Mouse (Mus musculus) kidney, embryonic 16.5 days (tissue): Measurements from ENCODE around the gene Prkag2. TPM values are rescaled to one million over a fixed set of nuclear protein-coding genes. Genes with fewer than 3 reads are reported as not detected.

Source experiments
- ATAC-seq: fragments of 200-750 bp; cut with Nextera tagmentation; 2 replicates; pipeline ENCODE4 v1.8.0; 2017; ENCODE audit warnings: moderate TSS enrichment; ENCODE audit not compliant: low FRiP score, low TSS enrichment
- H3K27ac ChIP-seq: fragments of 300-500 bp; sonication (generic); 2 replicates; pipeline ENCODE4 v1.5.1; 2014; ENCODE audit warnings: low read length
- H3K27me3 ChIP-seq: fragments of 300-500 bp; sonication (generic); 2 replicates; pipeline ENCODE4 v1.6.1; 2014; ENCODE audit warnings: low read length, control low read depth, mixed read lengths; ENCODE audit not compliant: insufficient read depth
- H3K36me3 ChIP-seq: fragments of 300-500 bp; sonication (generic); 2 replicates; pipeline ENCODE4 v1.6.1; 2014; ENCODE audit warnings: low read length, control low read depth, mixed read lengths; ENCODE audit not compliant: insufficient read depth
- H3K4me1 ChIP-seq: fragments of 300-500 bp; sonication (generic); 2 replicates; pipeline ENCODE4 v1.6.1; 2014; ENCODE audit warnings: low read length, control low read depth, mixed read lengths; ENCODE audit not compliant: insufficient read depth
- H3K4me2 ChIP-seq: fragments of 300-500 bp; sonication (generic); replicated peaks from 2 replicates; pipeline ENCODE4 v1.6.1; 2014; ENCODE audit warnings: low read depth, low read length
- H3K4me3 ChIP-seq: fragments of 300-500 bp; sonication (generic); 2 replicates; pipeline ENCODE4 v1.5.1; 2014; ENCODE audit warnings: mild to moderate bottlenecking, low read length
- H3K9ac ChIP-seq: fragments of 300-500 bp; sonication (generic); replicated peaks from 2 replicates; pipeline ENCODE4 v1.6.1; 2014; ENCODE audit warnings: low read length
- H3K9me3 ChIP-seq: fragments of 300-500 bp; sonication (generic); 2 replicates; pipeline ENCODE4 v1.6.1; 2016; ENCODE audit warnings: low read length, control low read depth
- WGBS: fragments of 180-500 bp; shearing (Covaris S2); extraction: QIAGEN DNeasy Blood & Tissue Kit; methylation state at CpG from one replicate; pipeline ENCODE4 v1.1.7; 2014; 5-methylcytosine and 5-hydroxymethylcytosine counted together
- polyA plus RNA-seq: library from polyadenylated mRNA; unstranded; fragments of >200 nt; fragmentation: Nextera tagmentation; extraction: Ambion mirVana; gene quantifications from 2 replicates; pipeline ENCODE4 v1.2.1, GENCODE M21; 2015

Gene Prkag2
- polyA plus RNA-seq, 1 experiment from 2014 or later = 43.4 TPM

DNA sequence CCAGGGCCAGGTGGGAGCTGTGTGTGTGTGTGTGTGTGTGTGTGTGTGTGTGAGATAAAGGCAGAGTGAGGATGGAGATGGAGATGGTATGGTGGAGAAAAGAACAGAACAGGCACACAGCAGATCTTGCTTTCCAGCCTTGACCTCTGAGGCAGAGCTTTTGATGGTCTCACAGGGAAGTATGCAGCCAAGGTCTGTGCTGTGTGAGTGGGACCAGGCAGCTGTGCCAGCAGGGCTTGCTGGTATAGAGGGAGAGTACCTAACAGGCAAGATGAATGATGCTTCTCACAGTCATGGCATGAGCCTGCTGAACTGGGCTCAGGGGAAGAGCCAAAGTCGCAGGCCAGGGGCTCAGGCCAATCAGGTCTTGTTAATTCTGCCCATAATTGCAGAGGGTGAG, 108.9 kb downstream of the Prkag2 start:
- H3K27ac ChIP-seq = no peak overlapping the region
- WGBS = 72% methylated on average over 1 of the region's 1 CpGs
- no peaks in the 10 kb centered on the region for H3K27me3 ChIP-seq
- ATAC-seq = no peak
- no peaks in the 10 kb centered on the region for H3K36me3 ChIP-seq
- no peak overlapping the region for H3K4me2 ChIP-seq
- no peaks in the 10 kb centered on the region for H3K9me3 ChIP-seq
- H3K9ac ChIP-seq = no peak overlapping the region
- no peak overlapping the region for H3K4me3 ChIP-seq
- peaks cover 13% of the 10 kb centered on the region for H3K4me1 ChIP-seq

- no peak for ATAC-seq
- H3K36me3 ChIP-seq = no peaks in the 10 kb centered on the region
- no peak overlapping the region for H3K27ac ChIP-seq
- no peak overlapping the region for H3K4me3 ChIP-seq
- no peak overlapping the region for H3K9ac ChIP-seq
- no peaks in the 10 kb centered on the region for H3K9me3 ChIP-seq
- H3K4me2 ChIP-seq = no peak overlapping the region
- 61% methylated on average over 5 of the region's 5 CpGs for WGBS
- H3K4me1 ChIP-seq = peaks cover 10% of the 10 kb centered on the region
- H3K27me3 ChIP-seq = no peaks in the 10 kb centered on the region
These were observed 110.0 kb downstream of the Prkag2 start for GRCm38 (mm10) chr5:24990460-24990859.

- H3K9me3 ChIP-seq = no peaks in the 10 kb centered on the region
- ATAC-seq = no peak
- H3K36me3 ChIP-seq = no peaks in the 10 kb centered on the region
- H3K27ac ChIP-seq = no peak overlapping the region
- WGBS = 55% methylated on average over 3 of the region's 3 CpGs
- no peak overlapping the region for H3K4me3 ChIP-seq
- H3K27me3 ChIP-seq = no peaks in the 10 kb centered on the region
- H3K4me2 ChIP-seq = no peak overlapping the region
- peaks cover 14% of the 10 kb centered on the region for H3K4me1 ChIP-seq
- H3K9ac ChIP-seq = no peak overlapping the region
These were observed 110.8 kb downstream of the Prkag2 start for GRCm38 (mm10) chr5:24989683-24990082.

DNA sequence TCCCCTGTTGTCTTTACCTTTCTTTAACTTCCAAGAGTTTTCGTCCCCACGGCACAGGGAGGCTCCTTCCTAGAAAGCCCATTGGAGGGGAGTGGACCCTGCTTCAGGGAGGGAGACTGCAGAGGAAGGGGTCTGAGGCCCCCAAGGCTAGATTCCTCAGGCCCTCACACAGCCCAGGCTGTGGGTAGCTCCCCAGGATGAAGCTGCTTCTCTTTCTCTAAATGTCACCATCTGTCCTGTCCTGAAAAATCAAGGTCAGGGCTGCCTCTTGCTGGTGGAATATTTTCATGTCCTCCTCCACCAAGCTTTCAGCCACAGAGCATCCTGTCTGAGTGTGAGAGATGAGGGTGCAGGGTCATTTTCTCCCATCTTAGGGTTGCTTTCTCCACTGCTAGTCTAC, 113.5 kb downstream of the Prkag2 start:
- 52% methylated on average over 2 of the region's 2 CpGs for WGBS
- Histone ChIP-seq H3K27ac (no peak overlapping the region), H3K4me3 (no peak overlapping the region), H3K4me1 (peaks cover 17% of the 10 kb centered on the region), H3K9ac (no peak overlapping the region), H3K9me3 (no peaks in the 10 kb centered on the region), H3K36me3 (no peaks in the 10 kb centered on the region), H3K4me2 (no peak overlapping the region), H3K27me3 (no peaks in the 10 kb centered on the region)
- no peak for ATAC-seq

- no peak for ATAC-seq
- Histone ChIP-seq H3K36me3 (no peaks in the 10 kb centered on the region), H3K4me3 (no peak overlapping the region), H3K27ac (no peak overlapping the region), H3K27me3 (no peaks in the 10 kb centered on the region), H3K4me1 (peaks cover 17% of the 10 kb centered on the region), H3K9ac (no peak overlapping the region), H3K4me2 (no peak overlapping the region), H3K9me3 (no peaks in the 10 kb centered on the region)
- WGBS = 58% methylated on average over 9 of the region's 9 CpGs
These were observed 114.1 kb downstream of the Prkag2 start for GRCm38 (mm10) chr5:24986204-24986940.

- H3K27ac ChIP-seq = no peak overlapping the region
- no peak for ATAC-seq
- H3K4me2 ChIP-seq = no peak overlapping the region
- H3K9ac ChIP-seq = no peak overlapping the region
- H3K4me3 ChIP-seq = no peak overlapping the region
- no peaks in the 10 kb centered on the region for H3K36me3 ChIP-seq
- no peaks in the 10 kb centered on the region for H3K27me3 ChIP-seq
- no peaks in the 10 kb centered on the region for H3K9me3 ChIP-seq
- peaks cover 21% of the 10 kb centered on the region for H3K4me1 ChIP-seq
- WGBS = 74% methylated on average over 11 of the region's 11 CpGs
These were observed 114.8 kb downstream of the Prkag2 start for GRCm38 (mm10) chr5:24985434-24986176.

DNA sequence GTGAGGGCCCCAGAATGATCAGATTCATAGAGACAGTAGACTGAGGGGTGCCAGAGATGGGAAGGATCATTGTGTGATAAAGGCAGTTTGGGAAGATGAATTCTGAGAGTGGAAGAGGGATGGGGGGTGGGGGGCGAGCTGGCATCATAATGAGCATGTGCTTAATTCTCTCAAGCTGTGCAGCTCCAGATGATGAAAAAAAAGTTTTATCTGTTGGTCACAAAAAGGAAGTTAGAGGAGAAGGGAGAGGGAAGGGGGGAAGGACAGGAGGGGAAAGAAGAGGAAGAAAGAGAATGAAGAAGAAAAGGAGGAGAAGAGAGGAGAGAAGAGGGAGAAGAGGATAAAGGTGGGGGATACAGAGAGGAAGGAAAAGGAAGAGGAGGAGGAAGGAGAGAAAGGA, 116.3 kb downstream of the Prkag2 start:
- no peaks in the 10 kb centered on the region for H3K36me3 ChIP-seq
- H3K9me3 ChIP-seq = no peaks in the 10 kb centered on the region
- peaks cover 36% of the 10 kb centered on the region for H3K4me1 ChIP-seq
- no peak for ATAC-seq
- no peak overlapping the region for H3K4me3 ChIP-seq
- H3K4me2 ChIP-seq = no peak overlapping the region
- WGBS = 56% methylated on average over 1 of the region's 1 CpGs
- H3K27ac ChIP-seq = no peak overlapping the region
- no peak overlapping the region for H3K9ac ChIP-seq
- H3K27me3 ChIP-seq = no peaks in the 10 kb centered on the region

DNA sequence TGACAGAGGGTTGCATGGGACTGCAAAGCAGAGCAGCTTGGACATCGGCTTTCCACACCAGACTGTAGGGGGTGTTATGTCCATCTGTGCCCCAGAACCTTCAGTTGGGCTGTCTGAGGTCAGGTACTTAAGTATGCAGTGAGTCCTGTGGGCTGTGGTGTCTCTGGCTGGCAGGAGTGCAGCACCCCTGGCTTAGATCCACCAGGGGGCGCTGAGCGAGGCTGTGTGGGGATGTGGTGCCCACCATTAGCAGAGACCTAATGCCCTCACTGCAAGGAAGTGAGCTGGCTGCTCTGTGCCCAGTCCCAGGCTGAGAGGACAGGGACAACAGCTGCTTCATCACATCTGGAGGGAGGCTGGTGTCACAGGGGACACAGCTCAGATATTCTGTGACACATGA, 116.9 kb downstream of the Prkag2 start:
- H3K27ac ChIP-seq = no peak overlapping the region
- no peaks in the 10 kb centered on the region for H3K27me3 ChIP-seq
- H3K4me1 ChIP-seq = peaks cover 42% of the 10 kb centered on the region
- no peaks in the 10 kb centered on the region for H3K9me3 ChIP-seq
- H3K4me2 ChIP-seq = no peak overlapping the region
- no peak overlapping the region for H3K4me3 ChIP-seq
- peak; percentile 54 for ATAC-seq
- 11% methylated on average over 3 of the region's 3 CpGs for WGBS
- H3K36me3 ChIP-seq = no peaks in the 10 kb centered on the region
- H3K9ac ChIP-seq = no peak overlapping the region

DNA sequence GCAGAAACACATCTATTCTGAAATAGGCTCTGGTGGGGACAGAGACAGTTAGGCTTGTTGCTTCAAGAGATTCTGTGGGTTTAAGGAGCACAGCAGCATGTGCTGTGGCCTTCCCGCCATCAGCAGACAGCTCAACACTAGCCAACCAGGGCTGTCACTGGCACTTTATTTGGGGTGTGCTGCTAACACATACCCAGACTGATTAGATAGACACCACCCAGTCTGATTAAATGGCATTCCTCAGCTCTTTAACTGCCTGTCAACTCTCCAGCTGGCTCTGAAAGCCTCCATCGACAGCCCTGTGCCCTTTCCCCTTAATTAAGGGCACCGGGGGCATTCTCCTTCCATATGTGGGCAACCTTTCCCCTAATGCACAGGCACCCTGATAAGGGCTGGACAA, 118.2 kb downstream of the Prkag2 start:
- no peaks in the 10 kb centered on the region for H3K9me3 ChIP-seq
- H3K4me1 ChIP-seq = peaks cover 42% of the 10 kb centered on the region
- H3K4me3 ChIP-seq = no peak overlapping the region
- H3K27me3 ChIP-seq = no peaks in the 10 kb centered on the region
- no peak overlapping the region for H3K9ac ChIP-seq
- WGBS = 73% methylated on average over 3 of the region's 3 CpGs
- H3K27ac ChIP-seq = no peak overlapping the region
- no peak overlapping the region for H3K4me2 ChIP-seq
- no peak for ATAC-seq
- no peaks in the 10 kb centered on the region for H3K36me3 ChIP-seq

- H3K4me1 ChIP-seq = peaks cover 44% of the 10 kb centered on the region
- no peak overlapping the region for H3K4me2 ChIP-seq
- H3K9me3 ChIP-seq = no peaks in the 10 kb centered on the region
- no peak overlapping the region for H3K27ac ChIP-seq
- H3K27me3 ChIP-seq = no peaks in the 10 kb centered on the region
- H3K36me3 ChIP-seq = no peaks in the 10 kb centered on the region
- H3K9ac ChIP-seq = no peak overlapping the region
- 78% methylated on average over 6 of the region's 6 CpGs for WGBS
- no peak overlapping the region for H3K4me3 ChIP-seq
- ATAC-seq = no peak
These were observed 118.7 kb downstream of the Prkag2 start for GRCm38 (mm10) chr5:24981765-24982164.
